Mouse (Mus musculus) hematopoietic stem cell, adult 5-6 weeks (primary cell): ENCODE measurements around the gene Rhox4a. TPM values are rescaled to one million over a fixed set of nuclear protein-coding genes. Genes with fewer than 3 reads are reported as not detected.
"Not testable (repeated sequence)": the region's sequence is repeated elsewhere in the genome, so short reads cannot be mapped to it uniquely, and the experiment has no call there.

Source experiments
- ATAC-seq, 2 experiments: fragments of 125-278 bp in 1 of 2; replicated peaks in 1 of 2; 2 replicates each; pipeline ENCODE4 v1.8.0; 2016 to 2017; ENCODE audit warnings: inconsistent platforms in 2 of 2, mild to moderate bottlenecking in 2 of 2, moderate number of reproducible peaks in 2 of 2, low read depth in 1 of 2, moderate TSS enrichment in 1 of 2; ENCODE audit not compliant: low FRiP score in 2 of 2, poor library complexity in 2 of 2, severe bottlenecking in 2 of 2, insufficient read depth in 1 of 2, low TSS enrichment in 1 of 2
- total RNA-seq: library from RNA; stranded (forward); fragments of 172-1452, 232-1000 nt; gene quantifications from 2 replicates; pipeline ENCODE4 v1.2.3, GENCODE M21; 2017

Gene Rhox4a
- total RNA-seq: not detected in 2 replicates

GRCm38 (mm10) chrX:37265038-37265437 is at the start of gene Rhox4a:
Gene Rhox4a, plus strand, starts transcription at chrX:37265338.
- ATAC-seq: not testable (repeated sequence)

- not testable (repeated sequence) for ATAC-seq
Measured at GRCm38 (mm10) chrX:37222158-37222557, 43.0 kb upstream of the Rhox4a start, which contains the start of gene Rhox1. Gene Rhox1, minus strand, starts transcription at chrX:37222258.

GRCm38 (mm10) chrX:37244676-37245075 is 20.5 kb upstream of the Rhox4a start, which contains the start of gene Rhox2a:
Gene Rhox2a, plus strand, starts transcription at chrX:37244976.
- not testable (repeated sequence) for ATAC-seq

GRCm38 (mm10) chrX:37249619-37250018 is 15.5 kb upstream of the Rhox4a start, which contains the start of gene Rhox3a:
Gene Rhox3a, plus strand, starts transcription at chrX:37249919.
- ATAC-seq: not testable (repeated sequence)

Other genes starting within 250 kb of the Rhox4a start
- gene Sowahd, start 216.5 kb upstream of the Rhox4a start, total RNA-seq: not detected in 2 replicates
- 5,658 and 5,878 TPM in 2 replicates for gene Rpl39, start 179.9 kb upstream of the Rhox4a start, total RNA-seq
- gene Upf3b, start 155.0 kb upstream of the Rhox4a start, total RNA-seq: 53.0 and 71.3 TPM in 2 replicates
- gene Nkap, start 138.5 kb upstream of the Rhox4a start, total RNA-seq: 35.7 and 47.8 TPM in 2 replicates
- not detected in 2 replicates for gene Akap14, start 96.5 kb upstream of the Rhox4a start, total RNA-seq
- gene Ndufa1, start 74.2 kb upstream of the Rhox4a start, total RNA-seq: 40.3 and 70.0 TPM in 2 replicates
- gene Rnf113a1, start 74.1 kb upstream of the Rhox4a start, total RNA-seq: 1.0 and 1.9 TPM in 2 replicates
- not detected in 2 replicates for gene Gm9, start 54.3 kb upstream of the Rhox4a start, total RNA-seq
- not detected in 2 replicates for gene Rhox1, start 43.1 kb upstream of the Rhox4a start, total RNA-seq
- not detected in 2 replicates for gene Rhox2a, start 20.4 kb upstream of the Rhox4a start, total RNA-seq
- not detected in 2 replicates for gene Rhox3a, start 15.4 kb upstream of the Rhox4a start, total RNA-seq
- not detected in 2 replicates for gene Rhox3a2, start 114.7 kb downstream of the Rhox4a start, total RNA-seq
- gene Rhox4a2, start 125.5 kb downstream of the Rhox4a start, total RNA-seq: not detected in 2 replicates
- gene Rhox2b, start 146.7 kb downstream of the Rhox4a start, total RNA-seq: not detected in 2 replicates
- not detected in 2 replicates for gene Rhox4b, start 167.2 kb downstream of the Rhox4a start, total RNA-seq
- gene Rhox2c, start 188.3 kb downstream of the Rhox4a start, total RNA-seq: not detected in 2 replicates
- gene Rhox3c, start 193.2 kb downstream of the Rhox4a start, total RNA-seq: not detected in 2 replicates
- gene Rhox4c, start 215.0 kb downstream of the Rhox4a start, total RNA-seq: not detected in 2 replicates
- gene Rhox2d, start 228.1 kb downstream of the Rhox4a start, total RNA-seq: not detected in 2 replicates
- not detected in 2 replicates for gene Rhox4d, start 249.0 kb downstream of the Rhox4a start, total RNA-seq